Mouse (Mus musculus): ENCODE measurements around the gene Dynll2. TPM values are rescaled to one million over a fixed set of nuclear protein-coding genes. Genes with fewer than 3 reads are reported as not detected.

The Dynll2 gene
- polyA plus RNA-seq, 2 experiments from 2014 or later, result 4.3 to 4.4 TPM

Other genes with a start within 250 kb of the Dynll2 start
- 100 to 1,000 TPM; 373 to 410 TPM for gene Supt4a, start 250.0 kb downstream of the Dynll2 start, polyA plus RNA-seq (2017; shearing (Covaris generic))
- 1 to 10 TPM; 1.6 to 2.4 TPM for gene Tspoap1, start 227.0 kb downstream of the Dynll2 start, polyA plus RNA-seq (2017; shearing (Covaris generic))
- gene Mpo, start 194.0 kb downstream of the Dynll2 start, polyA plus RNA-seq (2017; shearing (Covaris generic)), result not detected
- not detected for gene Lpo, start 159.2 kb downstream of the Dynll2 start, polyA plus RNA-seq (2017; shearing (Covaris generic))
- 1 to 10 TPM; 4.7 to 4.8 TPM for gene Mks1, start 134.3 kb downstream of the Dynll2 start, polyA plus RNA-seq (2017; shearing (Covaris generic))
- not detected for gene Epx, start 112.0 kb downstream of the Dynll2 start, polyA plus RNA-seq (2017; shearing (Covaris generic))
- not detected for gene Olfr462, start 95.3 kb downstream of the Dynll2 start, polyA plus RNA-seq (2017; shearing (Covaris generic))
- not detected for gene Olfr463, start 90.1 kb downstream of the Dynll2 start, polyA plus RNA-seq (2017; shearing (Covaris generic))
- gene Olfr464, start 66.6 kb downstream of the Dynll2 start, polyA plus RNA-seq (2017; shearing (Covaris generic)), result not detected
- 10 to 100 TPM; 32.1 to 38.4 TPM for gene Srsf1, start 59.8 kb upstream of the Dynll2 start, polyA plus RNA-seq (2017; shearing (Covaris generic))
- gene Vezf1, start 80.7 kb upstream of the Dynll2 start, polyA plus RNA-seq (2017; shearing (Covaris generic)), result 10 to 100 TPM; 20.6 to 21.0 TPM
- gene Cuedc1, start 110.5 kb upstream of the Dynll2 start, polyA plus RNA-seq (2017; shearing (Covaris generic)), result 1 to 10 TPM; 5.4 to 5.8 TPM
- gene Mrps23, start 216.9 kb upstream of the Dynll2 start, polyA plus RNA-seq (2017; shearing (Covaris generic)), result 10 to 100 TPM; 96.8 to 98.7 TPM

Measured in activated CD4-positive, CD25-positive, alpha-beta regulatory T cell, adult 4 months (primary cell).